Mouse (Mus musculus) olfactory bulb, adult 2 months (tissue): ENCODE measurements around the gene Cmbl.

Experiments
- CTCF ChIP-seq: fragments of 200-500 bp; IDR thresholded peaks from 2 replicates; pipeline ENCODE4 v1.5.1; 2012; ENCODE audit warnings: low read depth, mild to moderate bottlenecking, low read length, moderate library complexity; ENCODE audit not compliant: insufficient read depth
- POLR2A ChIP-seq: fragments of 200-500 bp; IDR thresholded peaks from 2 replicates; pipeline ENCODE4 v1.6.1; 2012; ENCODE audit warnings: mild to moderate bottlenecking, low read depth, low read length, moderate library complexity; ENCODE audit not compliant: insufficient read depth

DNA sequence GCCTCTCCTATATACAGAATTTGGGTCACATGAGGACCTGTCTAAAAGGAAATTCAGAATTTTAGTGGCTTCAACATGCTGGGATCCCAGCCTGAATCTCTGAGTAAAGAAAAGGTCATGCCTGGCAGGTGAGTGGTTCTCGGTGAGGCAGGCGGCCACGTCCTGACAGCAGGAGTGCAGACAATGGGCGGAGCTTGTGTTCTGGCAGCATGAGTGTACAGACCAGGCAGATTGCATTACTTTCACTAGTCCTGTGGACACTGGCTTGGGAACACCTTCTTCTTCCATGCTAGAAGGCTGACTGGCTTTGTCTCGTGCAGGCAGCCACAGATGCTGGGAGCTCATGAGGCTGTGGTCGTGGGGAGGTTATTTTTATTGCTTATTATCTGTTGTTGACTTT lies 41.6 kb downstream of the Cmbl start:
- TF ChIP-seq CTCF (no peak), POLR2A (no peak)
